Mouse (Mus musculus): ENCODE data around the gene Zfp986. TPM values are rescaled to one million over a fixed set of nuclear protein-coding genes. Genes with fewer than 3 reads are reported as not detected.
"Not testable (repeated sequence)": the region's sequence is repeated elsewhere in the genome, so short reads cannot be mapped to it uniquely, and the experiment has no call there.

Zfp986 gene
- polyA plus RNA-seq (2012; ENCODE audit: insufficient read depth, insufficient read length, low replicate concordance, missing spikeins) = not detected in 2 replicates

GRCm38 (mm10) chr4:145868494-145868893, at the start of gene Zfp986:
Zfp986 (plus strand) TSS chr4:145868794.
- not testable (repeated sequence) for H3K27ac ChIP-seq (ENCODE audit: insufficient read depth, low read depth, low read length); H3K4me1 ChIP-seq (ENCODE audit: control insufficient read depth, insufficient read depth, low read length); H3K4me3 ChIP-seq (ENCODE audit: insufficient read depth, low read depth, low read length)
- 72% methylated on average over 3 of the region's 3 CpGs for WGBS

GRCm38 (mm10) chr4:145819946-145820345, 48.6 kb upstream of the Zfp986 start:
- not testable (repeated sequence) for H3K27ac ChIP-seq (ENCODE audit: insufficient read depth, low read depth, low read length); H3K4me3 ChIP-seq (ENCODE audit: insufficient read depth, low read depth, low read length); H3K4me1 ChIP-seq (ENCODE audit: control insufficient read depth, insufficient read depth, low read length)
- no CpG with 5 or more reads among the region's 2 CpGs for WGBS

GRCm38 (mm10) chr4:145825606-145826005, 43.0 kb upstream of the Zfp986 start:
- H3K4me3 ChIP-seq (ENCODE audit: insufficient read depth, low read depth, low read length); H3K27ac ChIP-seq (ENCODE audit: insufficient read depth, low read depth, low read length); H3K4me1 ChIP-seq (ENCODE audit: control insufficient read depth, insufficient read depth, low read length): not testable (repeated sequence)
- 71% methylated on average over 5 of the region's 8 CpGs for WGBS

- not testable (repeated sequence) for H3K4me1 ChIP-seq (ENCODE audit: control insufficient read depth, insufficient read depth, low read length); H3K4me3 ChIP-seq (ENCODE audit: insufficient read depth, low read depth, low read length); H3K27ac ChIP-seq (ENCODE audit: insufficient read depth, low read depth, low read length)
- WGBS = 94% methylated on average over 1 of the region's 14 CpGs
Observed at GRCm38 (mm10) chr4:145831328-145832062, 37.1 kb upstream of the Zfp986 start.

- H3K27ac ChIP-seq (ENCODE audit: insufficient read depth, low read depth, low read length); H3K4me3 ChIP-seq (ENCODE audit: insufficient read depth, low read depth, low read length); H3K4me1 ChIP-seq (ENCODE audit: control insufficient read depth, insufficient read depth, low read length): not testable (repeated sequence)
- WGBS = 84% methylated on average over 16 of the region's 18 CpGs
Observed at GRCm38 (mm10) chr4:145836300-145836862, 32.2 kb upstream of the Zfp986 start.

- WGBS = 67% methylated on average over 54 of the region's 75 CpGs
- not testable (repeated sequence) for H3K4me3 ChIP-seq (ENCODE audit: insufficient read depth, low read depth, low read length); H3K27ac ChIP-seq (ENCODE audit: insufficient read depth, low read depth, low read length); H3K4me1 ChIP-seq (ENCODE audit: control insufficient read depth, insufficient read depth, low read length)
Observed at GRCm38 (mm10) chr4:145836863-145837440, 31.6 kb upstream of the Zfp986 start.

- not testable (repeated sequence) for H3K4me1 ChIP-seq (ENCODE audit: control insufficient read depth, insufficient read depth, low read length); H3K27ac ChIP-seq (ENCODE audit: insufficient read depth, low read depth, low read length); H3K4me3 ChIP-seq (ENCODE audit: insufficient read depth, low read depth, low read length)
Observed at GRCm38 (mm10) chr4:145846793-145847192, 21.8 kb upstream of the Zfp986 start.

- H3K4me1 ChIP-seq (ENCODE audit: control insufficient read depth, insufficient read depth, low read length); H3K4me3 ChIP-seq (ENCODE audit: insufficient read depth, low read depth, low read length); H3K27ac ChIP-seq (ENCODE audit: insufficient read depth, low read depth, low read length): not testable (repeated sequence)
- WGBS = 68% methylated on average over 4 of the region's 4 CpGs
Observed at GRCm38 (mm10) chr4:145848183-145848890, 20.3 kb upstream of the Zfp986 start.

- H3K4me1 ChIP-seq (ENCODE audit: control insufficient read depth, insufficient read depth, low read length); H3K27ac ChIP-seq (ENCODE audit: insufficient read depth, low read depth, low read length); H3K4me3 ChIP-seq (ENCODE audit: insufficient read depth, low read depth, low read length): not testable (repeated sequence)
- 83% methylated on average over 3 of the region's 3 CpGs for WGBS
Observed at GRCm38 (mm10) chr4:145848891-145849214, 19.7 kb upstream of the Zfp986 start.

GRCm38 (mm10) chr4:145851421-145851820, 17.2 kb upstream of the Zfp986 start:
- not testable (repeated sequence) for H3K27ac ChIP-seq (ENCODE audit: insufficient read depth, low read depth, low read length); H3K4me1 ChIP-seq (ENCODE audit: control insufficient read depth, insufficient read depth, low read length); H3K4me3 ChIP-seq (ENCODE audit: insufficient read depth, low read depth, low read length)
- 68% methylated on average over 8 of the region's 9 CpGs for WGBS

GRCm38 (mm10) chr4:145863872-145864271, 4.7 kb upstream of the Zfp986 start:
- 84% methylated on average over 7 of the region's 8 CpGs for WGBS
- not testable (repeated sequence) for H3K4me1 ChIP-seq (ENCODE audit: control insufficient read depth, insufficient read depth, low read length); H3K27ac ChIP-seq (ENCODE audit: insufficient read depth, low read depth, low read length); H3K4me3 ChIP-seq (ENCODE audit: insufficient read depth, low read depth, low read length)

Other genes starting within 250 kb of the Zfp986 start
- gene Zfp980, start 198.1 kb upstream of the Zfp986 start, polyA plus RNA-seq (2012; ENCODE audit: insufficient read depth, insufficient read length, low replicate concordance, missing spikeins) = not detected in 2 replicates
- gene Zfp987, start 228.5 kb downstream of the Zfp986 start, polyA plus RNA-seq (2012; ENCODE audit: insufficient read depth, insufficient read length, low replicate concordance, missing spikeins) = not detected in 2 replicates